Mouse (Mus musculus) liver, embryonic 14.5 days (tissue): ENCODE data around the gene Herc1. TPM values are rescaled to one million over a fixed set of nuclear protein-coding genes. Genes with fewer than 3 reads are reported as not detected.
A peak's percentile ranks its signal among the peaks of the same experiment; 100 is the strongest.

Experiments
- ATAC-seq: fragments of 200-750 bp; cut with Nextera tagmentation; 2 replicates; pipeline ENCODE4 v1.8.0; 2017; ENCODE audit warnings: moderate number of reproducible peaks, mild to moderate bottlenecking, moderate library complexity; ENCODE audit not compliant: insufficient read depth
- DNase-seq, 3 experiments: peaks; one replicate each; pipeline ENCODE4 v3.0.0-alpha.2; 2012 to 2013; ENCODE audit warnings: low read depth in 3 of 3, low spot score in 3 of 3
- H3K27ac ChIP-seq: fragments of 300-500 bp; sonication (generic); 2 replicates; pipeline ENCODE4 v1.5.1; 2014; ENCODE audit warnings: moderate library complexity, mild to moderate bottlenecking, control low read depth, inconsistent platforms
- H3K27me3 ChIP-seq: fragments of 300-500 bp; sonication (generic); 2 replicates; pipeline ENCODE4 v1.6.1; 2014; ENCODE audit warnings: mild to moderate bottlenecking, low read length, moderate library complexity; ENCODE audit not compliant: control insufficient read depth, insufficient read depth
- H3K36me3 ChIP-seq: fragments of 300-500 bp; sonication (generic); replicated peaks from 2 replicates; pipeline ENCODE4 v1.6.1; 2014; ENCODE audit warnings: low read depth; ENCODE audit not compliant: control insufficient read depth, insufficient read depth
- H3K4me1 ChIP-seq, 2 experiments: fragments of 200-500 bp in 1 of 2; fragments of 300-500 bp in 1 of 2; sonication (generic) in 1 of 2; replicated peaks; 2 replicates each; pipeline ENCODE4 v1.6.1; 2012 to 2014; ENCODE audit warnings: antibody characterized with exemption in 1 of 2, inconsistent platforms in 1 of 2, low read length in 1 of 2; ENCODE audit not compliant: control insufficient read depth in 2 of 2, insufficient read depth in 2 of 2
- H3K4me2 ChIP-seq: fragments of 300-500 bp; sonication (generic); 2 replicates; pipeline ENCODE4 v1.6.1; 2014; ENCODE audit warnings: low read depth, mild to moderate bottlenecking, control low read depth, moderate library complexity
- H3K4me3 ChIP-seq, 2 experiments: fragments of 200-500 bp in 1 of 2; fragments of 300-500 bp in 1 of 2; sonication (generic) in 1 of 2; 2 replicates each; pipeline ENCODE4 v1.5.1; 2012 to 2014; ENCODE audit warnings: low read depth in 2 of 2, low read length in 2 of 2, mild to moderate bottlenecking in 2 of 2, control low read depth in 1 of 2, inconsistent platforms in 1 of 2, moderate library complexity in 1 of 2; ENCODE audit not compliant: insufficient read depth in 1 of 2
- H3K9ac ChIP-seq: fragments of 300-500 bp; sonication (generic); replicated peaks from 2 replicates; pipeline ENCODE4 v1.6.1; 2014; ENCODE audit warnings: mild to moderate bottlenecking, control low read depth, moderate library complexity
- H3K9me3 ChIP-seq: fragments of 300-500 bp; sonication (generic); 2 replicates; pipeline ENCODE4 v1.6.1; 2016; ENCODE audit warnings: low read length, mixed read lengths; ENCODE audit not compliant: control insufficient read depth
- CTCF ChIP-seq: IDR thresholded peaks from 2 replicates; pipeline ENCODE4 v1.5.1; 2016; ENCODE audit warnings: antibody characterized with exemption, low read depth, control low read depth
- EP300 ChIP-seq: IDR thresholded peaks from 2 replicates; pipeline ENCODE4 v1.6.1; 2016; ENCODE audit warnings: antibody characterized with exemption, low read depth
- WGBS: fragments of 180-500 bp; shearing (Covaris S2); extraction: QIAGEN DNeasy Blood & Tissue Kit; methylation state at CpG from one replicate; pipeline ENCODE4 v1.1.7; 2014; ENCODE audit not compliant: insufficient replicate concordance; 5-methylcytosine and 5-hydroxymethylcytosine counted together
- polyA plus RNA-seq, 2 experiments: library from polyadenylated mRNA; depleted of rRNA in 1 of 2; stranded (reverse) in 1 of 2; unstranded in 1 of 2; fragments of >200 nt; fragmentation: Nextera tagmentation in 1 of 2; extraction: Ambion mirVana in 1 of 2; gene quantifications; 2 replicates each; pipeline versions ENCODE4 v1.2.1 to v1.2.3; 2012 to 2014

Gene Herc1
- polyA plus RNA-seq (2012; rRNA removed) (18.8 and 23.9 TPM in 2 replicates), polyA plus RNA-seq (2014; fragmentation: Nextera tagmentation; extraction: Ambion mirVana) (25.0 and 25.7 TPM in 2 replicates)

DNA sequence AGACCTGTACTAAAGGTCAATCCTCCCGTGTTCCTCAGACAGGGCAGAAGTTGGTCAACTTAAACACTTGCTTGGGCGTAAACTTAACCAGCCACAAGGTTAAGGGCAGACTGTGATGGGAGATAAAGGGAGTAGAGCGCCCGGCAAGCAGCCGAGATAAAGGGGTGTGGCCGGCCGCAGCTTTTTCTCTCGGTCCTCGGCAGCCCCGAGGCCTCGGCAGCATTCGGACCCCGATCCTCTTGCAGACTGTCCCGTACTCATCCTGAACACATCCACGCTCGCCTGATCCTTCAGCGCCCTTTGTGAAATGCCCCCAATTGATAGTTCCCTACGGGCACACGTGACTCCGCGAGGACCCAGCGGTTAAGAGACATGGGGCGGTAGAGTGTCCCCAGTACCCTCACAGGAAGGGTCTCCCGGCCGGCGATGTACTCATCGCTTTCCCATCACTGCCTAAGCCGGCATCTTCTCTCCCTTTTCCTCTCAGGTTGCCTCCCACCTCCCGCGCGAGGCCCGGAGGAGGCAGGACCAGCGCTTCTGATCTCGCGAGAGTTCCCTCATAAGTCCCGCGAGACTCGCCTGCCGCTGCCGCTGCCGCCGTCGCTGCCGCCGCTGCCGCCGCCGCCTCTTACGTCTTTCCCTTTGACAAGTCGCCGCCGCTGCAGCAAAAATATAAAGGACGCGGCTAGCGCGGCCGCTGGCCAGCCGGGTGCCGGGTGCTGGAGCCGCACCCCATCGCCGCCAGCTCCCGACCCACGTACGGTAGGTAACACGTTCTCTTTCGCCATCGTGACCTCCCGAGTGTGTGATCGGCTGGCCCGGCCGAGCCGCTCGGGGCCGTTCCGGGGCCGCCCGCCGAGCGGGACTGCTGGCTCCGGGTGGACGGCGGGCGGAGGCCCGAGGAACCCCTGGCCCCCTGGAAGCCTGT is at the start of gene Herc1:
Herc1 (plus strand) TSS at position 591 of the 928 bp plus-strand sequence.
- H3K4me2 ChIP-seq, result peak within 1 kb of the TSS; percentile 85
- ATAC-seq, result peak; percentile 92
- H3K36me3 ChIP-seq, result no peaks in the 10 kb centered on the region
- under 1% methylated on average over 84 of the region's 85 CpGs for WGBS
- TF ChIP-seq CTCF, result no peak
- TF ChIP-seq EP300, result peak; percentile 78
- H3K4me1 ChIP-seq, result peaks cover 42 to 44% of the 10 kb centered on the region in 2 experiments
- no peaks in the 10 kb centered on the region for H3K27me3 ChIP-seq
- H3K9ac ChIP-seq, result peak within 1 kb of the TSS; percentile 98
- DNase-seq, result peak; percentile 93 to 95 (median 94)
- peak within 1 kb of the TSS; percentile 100 for H3K27ac ChIP-seq
- no peaks in the 10 kb centered on the region for H3K9me3 ChIP-seq
- H3K4me3 ChIP-seq, result peak within 1 kb of the TSS; percentile 90 to 100

- peak overlapping the region; percentile 70 for H3K4me2 ChIP-seq
- ATAC-seq (peak; percentile 28; the same call in 1 of the 2 replicates), DNase-seq (peak; percentile 23 to 37 (median 30))
- H3K9me3 ChIP-seq, result no peaks in the 10 kb centered on the region
- no peak overlapping the region for H3K9ac ChIP-seq
- H3K4me1 ChIP-seq, result peaks cover 5 to 12% of the 10 kb centered on the region in 2 experiments
- H3K27me3 ChIP-seq, result no peaks in the 10 kb centered on the region; the same call in 1 of the 2 replicates
- no peak overlapping the region for H3K27ac ChIP-seq
- TF ChIP-seq CTCF (no peak), EP300 (no peak)
- 79% methylated on average over 3 of the region's 3 CpGs for WGBS
- no peaks in the 10 kb centered on the region for H3K36me3 ChIP-seq
- H3K4me3 ChIP-seq, result peak overlapping the region in 1 of 2 experiments; percentile 52; a peak in 1 of 4 replicates
Measured at GRCm38 (mm10) chr9:66304320-66305090, 45.7 kb upstream of the Herc1 start.

GRCm38 (mm10) chr9:66305121-66306112 is 44.8 kb upstream of the Herc1 start:
- peak overlapping the region; percentile 52 for H3K9ac ChIP-seq
- no peak for DNase-seq
- peak overlapping the region; percentile 52 to 56 for H3K4me3 ChIP-seq
- no peak for TF ChIP-seq EP300
- TF ChIP-seq CTCF, result no peak
- ATAC-seq, result no peak
- no peaks in the 10 kb centered on the region; the same call in 1 of the 2 replicates for H3K27me3 ChIP-seq
- 37% methylated on average over 25 of the region's 25 CpGs for WGBS
- peak overlapping the region; percentile 70 for H3K4me2 ChIP-seq
- H3K36me3 ChIP-seq, result no peaks in the 10 kb centered on the region
- no peaks in the 10 kb centered on the region for H3K9me3 ChIP-seq
- no peak overlapping the region for H3K27ac ChIP-seq
- H3K4me1 ChIP-seq, result peaks cover 5 to 12% of the 10 kb centered on the region in 2 experiments

DNA sequence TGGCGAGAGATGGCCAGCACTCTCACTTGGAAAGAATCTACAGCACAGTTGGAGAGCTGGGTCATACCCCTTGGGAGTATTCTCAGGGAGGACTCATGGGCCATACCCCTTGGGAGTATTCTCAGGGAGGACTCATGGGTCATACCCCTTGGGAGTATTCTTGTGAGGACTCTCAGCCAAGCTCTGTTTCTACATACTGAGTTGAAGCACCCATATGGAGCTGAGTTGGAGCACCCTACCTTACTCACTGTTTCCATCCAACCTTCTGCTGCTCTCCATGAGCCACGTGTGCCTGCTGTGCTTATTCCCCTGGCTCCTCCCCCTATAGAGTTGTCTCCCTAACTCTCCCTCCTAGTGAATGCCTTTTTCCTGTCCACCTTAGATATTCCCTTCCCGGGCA is 43.8 kb upstream of the Herc1 start:
- Histone ChIP-seq H3K27me3 (no peaks in the 10 kb centered on the region; the same call in 1 of the 2 replicates), H3K4me3 (no peak overlapping the region), H3K36me3 (no peaks in the 10 kb centered on the region), H3K9me3 (no peaks in the 10 kb centered on the region), H3K4me1 (peaks cover 5 to 12% of the 10 kb centered on the region in 2 experiments), H3K27ac (no peak overlapping the region), H3K9ac (no peak overlapping the region), H3K4me2 (no peak overlapping the region)
- no peak for TF ChIP-seq CTCF
- TF ChIP-seq EP300, result no peak
- DNase-seq (no peak), ATAC-seq (no peak)
- WGBS, result 56% methylated on average over 3 of the region's 3 CpGs
